ENCODE assay signal across 8 mouse cellular contexts in genomic region chr7:132754389-132754750, GRCm38 (mm10). TPM values are rescaled to one million over a fixed set of nuclear protein-coding genes. Genes with fewer than 3 reads are reported as not detected.
A peak's percentile ranks its signal among the peaks of the same experiment; 100 is the strongest.
DNase-seq lines count a peak whose midpoint lies in the region; ATAC-seq and TF ChIP-seq lines count a peak whose summit lies in the region.

No protein-coding gene starts in this region.

- intact Hi-C loops in left cerebral cortex, adult 2 months (cut with DNase I): no loop called here
- intact Hi-C loops in left cerebral cortex, postnatal 25 days (cut with DNase I): no loop called here

- TF ChIP-seq CTCF in left cerebral cortex, adult 2 months (IDR thresholded peaks at IDR 0.05): no peak

- ATAC-seq in activated CD4-positive, CD25-positive, alpha-beta regulatory T cell, adult 4 months: no peak

- peaks cover 36% of the 10 kb centered on the region for H3K4me1 ChIP-seq in brown adipose tissue, adult 24 weeks (ENCODE audit: control insufficient read depth, insufficient read depth, insufficient read length, low read length)

- H3K27ac ChIP-seq in left cerebral cortex, adult 2 months: peak overlapping the region; percentile 61
- H3K27ac ChIP-seq in brown adipose tissue, adult 24 weeks (replicated peaks; ENCODE audit: low read depth, low read length): peak overlapping the region; percentile 15

- H3K4me3 ChIP-seq in left cerebral cortex, adult 2 months: no peak overlapping the region
- no peak overlapping the region for H3K4me3 ChIP-seq in brown adipose tissue, adult 24 weeks (ENCODE audit: insufficient read depth, low read depth, low read length)

- DNase-seq in left cerebral cortex, adult 2 months (ENCODE audit: extremely low spot score in 1 of 2, low spot score in 2 of 2): no peak
- DNase-seq in left cerebral cortex, postnatal 25 days (ENCODE audit: low spot score in 2 of 2): no peak
- peak; percentile 50 to 51 for DNase-seq in heart, adult 9 months (ENCODE audit: low spot score in 2 of 2)
- peak; percentile 78 for DNase-seq in kidney, postnatal 10 days
- DNase-seq in thymus, postnatal 25 days: no peak
- DNase-seq in c-Kit-positive CD71-positive TER-119-positive erythroid progenitor cells, embryonic 14.5 days (ENCODE audit: low spot score): no peak

RNA-seq across cellular contexts. Expression of gene Fam53b, which starts 59.3 kb away (rescaled TPM):
- total RNA-seq in left cerebral cortex, adult 2 months (2021): 10 to 100 TPM; 57.1 to 75.2 TPM
- 10 to 100 TPM; 48.1 to 50.7 TPM for total RNA-seq in left cerebral cortex, postnatal 25 days (2021)
- 44.1 and 50.2 TPM in 2 replicates for polyA plus RNA-seq in brown adipose tissue, adult 24 weeks (2012; ENCODE audit: insufficient read depth, insufficient read length, missing spikeins)
- 10 to 100 TPM; 78.0 to 82.5 TPM for polyA plus RNA-seq in activated CD4-positive, CD25-positive, alpha-beta regulatory T cell, adult 4 months (2017; shearing (Covaris generic))

Comparison
In these comparisons a context has a peak if more than half of its experiments do, and no peak if none do; other contexts are left out.
1. DNase-seq: peak in heart, adult 9 months (2 of 2) and kidney, postnatal 10 days (single experiment); none in left cerebral cortex, adult 2 months (0 of 2), left cerebral cortex, postnatal 25 days (0 of 2), thymus, postnatal 25 days (single experiment) and c-Kit-positive CD71-positive TER-119-positive erythroid progenitor cells, embryonic 14.5 days (single experiment).